Mouse (Mus musculus): ENCODE data around the gene Mybbp1a.

GRCm38 (mm10) chr11:72457995-72458496 is 16.9 kb downstream of the Mybbp1a start:
- TF ChIP-seq POLR2A (IDR thresholded peaks at IDR 0.05; ENCODE audit: borderline replicate concordance, control insufficient read depth, low read depth, low read length) (no peak), CTCF (IDR thresholded peaks at IDR 0.05; ENCODE audit: control insufficient read depth, insufficient read depth, low read length) (no peak)

Measured in bone marrow, adult 2 months (tissue).